Mouse (Mus musculus) duodenum, adult 2 months (tissue): ENCODE results near the gene Gm20917. TPM values are rescaled to one million over a fixed set of nuclear protein-coding genes. Genes with fewer than 3 reads are reported as not detected.

ENCODE experiments used
- polyA plus RNA-seq: library from polyadenylated mRNA; depleted of rRNA; stranded (reverse); fragments of >200 nt; gene quantifications from 2 replicates; pipeline ENCODE4 v1.2.3, GENCODE M21; 2012; ENCODE audit warnings: low replicate concordance; rRNA removed

Gene Gm20917
- polyA plus RNA-seq: not detected in 2 replicates

GRCm38 (mm10) chrY:79151022-79151421 is at the start of gene Gm20917:
Gm20917 (minus strand) TSS chrY:79151122.

Other genes starting within 250 kb of the Gm20917 start
- not detected in 2 replicates for gene Gm20916, start 168.4 kb upstream of the Gm20917 start, polyA plus RNA-seq